Mouse (Mus musculus) heart, embryonic 10.5 days (tissue): Measurements from ENCODE around the gene Opn5. TPM values are rescaled to one million over a fixed set of nuclear protein-coding genes. Genes with fewer than 3 reads are reported as not detected.

Experiments
- DNase-seq: peaks from one replicate; pipeline ENCODE4 v3.0.0-alpha.2; 2017; ENCODE audit warnings: low spot score
- H3K27ac ChIP-seq: fragments of 300-500 bp; sonication (generic); 2 replicates; pipeline ENCODE4 v1.5.1; 2016; ENCODE audit warnings: mild to moderate bottlenecking
- H3K27me3 ChIP-seq: fragments of 300-500 bp; sonication (generic); 2 replicates; pipeline ENCODE4 v1.6.1; 2016; ENCODE audit warnings: mild to moderate bottlenecking; ENCODE audit not compliant: poor library complexity, insufficient read depth, severe bottlenecking
- H3K36me3 ChIP-seq: fragments of 300-500 bp; sonication (generic); 2 replicates; pipeline ENCODE4 v1.6.1; 2016; ENCODE audit warnings: mild to moderate bottlenecking, moderate library complexity
- H3K4me1 ChIP-seq: fragments of 300-500 bp; sonication (generic); 2 replicates; pipeline ENCODE4 v1.6.1; 2016; ENCODE audit warnings: mild to moderate bottlenecking
- H3K4me3 ChIP-seq: fragments of 300-500 bp; sonication (generic); 2 replicates; pipeline ENCODE4 v1.5.1; 2016; ENCODE audit warnings: mild to moderate bottlenecking, moderate library complexity
- H3K9me3 ChIP-seq: fragments of 300-500 bp; sonication (generic); 2 replicates; pipeline ENCODE4 v1.6.1; 2016; ENCODE audit warnings: mild to moderate bottlenecking, moderate library complexity
- WGBS: fragments of 180-500 bp; shearing (Covaris S2); methylation state at CpG from one replicate; pipeline ENCODE4 v1.1.7; 2016; 5-methylcytosine and 5-hydroxymethylcytosine counted together
- polyA plus RNA-seq: library from polyadenylated mRNA; unstranded; fragments of >200 nt; fragmentation: Nextera tagmentation; extraction: Ambion mirVana; gene quantifications from 2 replicates; pipeline ENCODE4 v1.2.1, GENCODE M21; 2016

Gene Opn5
- not detected in 2 replicates for polyA plus RNA-seq

DNA sequence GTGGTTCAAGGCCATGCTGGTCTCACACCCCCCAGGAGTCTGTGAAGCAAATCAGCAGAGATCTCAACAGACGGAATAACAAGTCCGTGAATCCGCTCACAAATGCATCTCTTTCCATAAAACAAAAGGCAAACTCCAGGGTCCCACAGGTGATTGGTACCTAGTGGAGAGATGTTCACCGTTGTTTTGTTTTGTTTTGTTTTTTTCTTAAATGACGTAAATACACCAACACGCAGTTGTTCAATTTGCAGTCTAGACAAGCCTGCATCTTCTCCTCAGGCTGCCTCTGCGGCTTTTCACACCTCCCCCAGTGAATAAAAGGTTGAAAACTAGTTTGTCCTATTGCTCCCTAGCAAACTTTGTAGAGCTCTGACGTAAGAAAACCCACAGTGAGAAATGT, at the start of gene Opn5:
Gene Opn5, minus strand, starts transcription at position 101 of the 400 bp plus-strand sequence.
- no peak for DNase-seq
- 73% methylated on average over 8 of the region's 8 CpGs for WGBS
- Histone ChIP-seq H3K27ac (no peak within 1 kb of the TSS), H3K9me3 (no peaks in the 10 kb centered on the region), H3K4me1 (no peaks in the 10 kb centered on the region), H3K4me3 (no peak within 1 kb of the TSS), H3K36me3 (no peaks in the 10 kb centered on the region), H3K27me3 (no peaks in the 10 kb centered on the region)

DNA sequence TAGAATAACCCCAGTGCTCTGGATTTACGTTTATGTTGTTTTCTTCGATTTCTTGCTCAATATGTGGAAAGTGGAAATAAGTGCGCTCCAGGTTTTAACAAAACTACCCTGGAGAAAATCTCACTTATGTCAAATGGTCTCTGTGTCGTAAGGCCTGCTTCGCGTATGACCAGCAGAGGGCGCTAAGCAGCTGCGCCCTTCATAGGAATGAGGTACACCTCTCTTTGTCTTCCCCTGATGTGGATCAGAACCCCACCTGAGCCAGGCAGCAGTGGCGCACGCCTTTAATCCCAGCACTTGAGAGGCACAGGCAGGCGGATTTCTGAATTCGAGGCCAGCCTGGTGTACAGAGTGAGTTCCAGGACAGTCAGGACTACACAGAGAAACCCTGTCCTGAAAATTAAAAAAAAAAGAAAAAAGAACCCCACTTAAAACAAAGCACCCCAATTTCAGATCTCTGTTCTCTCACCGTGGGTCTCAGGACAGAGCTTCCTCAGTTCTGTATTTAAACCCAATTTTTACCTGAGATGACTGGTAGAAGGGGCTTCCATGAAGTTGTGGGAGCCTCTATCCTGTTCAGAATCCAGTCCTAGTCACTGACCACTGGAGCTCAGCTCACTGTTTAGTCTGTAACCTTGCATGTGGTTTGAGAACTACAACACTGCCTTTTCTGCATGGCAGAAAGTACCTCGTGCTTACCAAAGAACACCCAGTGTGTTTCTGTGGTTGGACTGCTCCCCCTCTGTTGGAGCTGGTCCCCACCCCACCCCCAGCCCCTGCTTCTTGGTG, 47.6 kb upstream of the Opn5 start:
- no peak overlapping the region for H3K4me3 ChIP-seq
- 23% methylated on average over 14 of the region's 14 CpGs for WGBS
- no peak overlapping the region for H3K27ac ChIP-seq
- H3K9me3 ChIP-seq: no peaks in the 10 kb centered on the region
- H3K36me3 ChIP-seq: no peaks in the 10 kb centered on the region
- H3K4me1 ChIP-seq: no peaks in the 10 kb centered on the region
- no peaks in the 10 kb centered on the region for H3K27me3 ChIP-seq
- no peak for DNase-seq

GRCm38 (mm10) chr17:42643416-42643815, 32.2 kb upstream of the Opn5 start:
- H3K27ac ChIP-seq: no peak overlapping the region
- DNase-seq: no peak
- WGBS: 60% methylated on average over 3 of the region's 3 CpGs
- no peaks in the 10 kb centered on the region for H3K36me3 ChIP-seq
- no peaks in the 10 kb centered on the region for H3K9me3 ChIP-seq
- no peaks in the 10 kb centered on the region for H3K4me1 ChIP-seq
- no peak overlapping the region for H3K4me3 ChIP-seq
- no peaks in the 10 kb centered on the region for H3K27me3 ChIP-seq

DNA sequence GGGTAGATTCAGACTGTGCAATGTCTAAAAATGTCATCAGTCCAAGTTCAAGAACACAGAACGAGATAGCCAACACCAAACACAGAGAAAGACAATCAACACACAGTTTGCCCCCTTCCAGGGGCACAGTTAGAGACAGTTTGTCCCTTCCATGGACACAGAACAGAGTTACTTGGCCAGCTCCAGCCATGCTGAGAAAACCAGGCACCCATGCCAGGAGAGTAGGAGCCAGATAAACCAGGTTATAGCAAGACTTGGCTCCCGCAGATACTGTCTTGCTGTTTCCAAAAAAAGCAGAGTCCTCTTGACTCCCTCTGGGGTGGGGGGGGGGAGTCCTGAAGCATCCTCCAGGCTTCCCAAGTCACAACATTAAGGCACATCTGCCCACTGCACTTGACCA, 19.0 kb upstream of the Opn5 start:
- 59% methylated on average over 2 of the region's 2 CpGs for WGBS
- Histone ChIP-seq H3K27me3 (no peaks in the 10 kb centered on the region), H3K4me3 (no peak overlapping the region), H3K9me3 (no peaks in the 10 kb centered on the region), H3K27ac (no peak overlapping the region), H3K4me1 (no peaks in the 10 kb centered on the region), H3K36me3 (no peaks in the 10 kb centered on the region)
- DNase-seq: no peak

GRCm38 (mm10) chr17:42613043-42613737, 2.0 kb upstream of the Opn5 start:
- no peaks in the 10 kb centered on the region for H3K9me3 ChIP-seq
- no peak overlapping the region for H3K4me3 ChIP-seq
- H3K27me3 ChIP-seq: no peaks in the 10 kb centered on the region
- H3K4me1 ChIP-seq: no peaks in the 10 kb centered on the region
- 33% methylated on average over 6 of the region's 6 CpGs for WGBS
- H3K36me3 ChIP-seq: no peaks in the 10 kb centered on the region
- H3K27ac ChIP-seq: no peak overlapping the region
- no peak for DNase-seq

DNA sequence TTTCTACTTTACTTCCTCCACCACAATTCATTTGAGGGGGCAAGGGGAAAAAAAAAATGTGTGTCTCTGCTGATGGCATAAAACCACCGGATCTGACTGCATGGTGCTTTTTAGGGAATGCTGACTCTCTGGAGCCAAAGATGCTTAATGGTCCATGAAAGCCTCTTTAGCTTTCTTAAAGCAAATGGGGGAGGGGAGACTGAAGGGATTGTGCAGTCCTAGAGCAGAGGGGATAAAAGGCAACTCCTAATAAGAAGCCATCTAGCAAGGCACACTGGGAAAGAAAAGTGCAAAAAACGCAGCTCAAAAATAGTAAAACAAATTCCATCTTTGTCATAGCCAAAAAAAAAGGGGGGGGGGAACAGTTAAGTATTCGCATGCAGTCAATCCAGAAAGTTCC, 2.9 kb downstream of the Opn5 start:
- no peak overlapping the region for H3K4me3 ChIP-seq
- no peak overlapping the region for H3K27ac ChIP-seq
- 62% methylated on average over 3 of the region's 3 CpGs for WGBS
- H3K36me3 ChIP-seq: no peaks in the 10 kb centered on the region
- H3K9me3 ChIP-seq: no peaks in the 10 kb centered on the region
- DNase-seq: no peak
- no peaks in the 10 kb centered on the region for H3K4me1 ChIP-seq
- no peaks in the 10 kb centered on the region for H3K27me3 ChIP-seq

DNA sequence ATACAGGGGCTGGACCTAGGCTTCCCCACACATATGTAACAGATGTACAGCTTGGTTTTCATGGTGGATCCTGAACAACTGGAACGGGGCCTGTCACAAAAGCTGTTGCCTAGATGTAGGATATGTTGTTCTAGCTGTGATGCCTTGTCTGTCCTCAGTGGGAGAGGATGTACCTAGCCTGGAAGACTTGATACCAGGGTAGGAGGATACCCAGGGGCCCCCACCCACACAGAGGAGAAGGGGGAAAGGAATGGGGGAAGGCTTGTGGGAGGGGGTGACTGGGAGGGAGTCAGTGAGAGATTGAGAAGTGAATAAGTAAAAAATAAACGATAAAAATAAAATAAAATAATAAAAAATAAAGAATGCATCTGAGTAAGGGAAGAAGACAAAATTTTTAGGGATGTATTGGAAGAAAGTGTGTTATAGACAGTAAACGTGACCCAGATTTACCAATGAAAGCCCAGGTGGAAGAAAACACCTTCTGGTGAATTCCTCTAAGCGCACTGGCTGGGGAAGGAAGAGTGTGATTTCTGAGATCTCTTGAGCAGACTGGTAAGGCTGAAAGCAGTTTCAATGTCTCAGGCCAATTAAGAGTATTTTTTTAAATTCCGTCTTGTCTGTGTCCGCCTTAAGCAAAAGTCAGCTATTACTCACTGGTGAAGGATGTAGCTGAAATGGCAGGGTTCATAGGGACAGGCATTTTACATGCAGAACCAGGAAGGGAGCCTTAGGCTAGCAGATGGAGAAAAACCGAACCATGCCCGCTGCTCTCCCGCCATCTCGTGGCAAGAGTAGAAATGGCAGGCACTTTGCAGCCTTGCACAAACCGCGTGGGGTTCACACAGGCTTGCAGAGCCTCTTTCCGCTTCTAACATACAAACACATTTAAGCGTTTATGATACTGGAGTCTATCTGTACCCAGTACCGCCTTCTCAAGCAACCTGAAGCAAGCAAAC, 8.1 kb downstream of the Opn5 start:
- DNase-seq: peak; percentile 77
- H3K27ac ChIP-seq: no peak overlapping the region
- no peaks in the 10 kb centered on the region for H3K27me3 ChIP-seq
- WGBS: 27% methylated on average over 15 of the region's 15 CpGs
- H3K4me1 ChIP-seq: no peaks in the 10 kb centered on the region
- no peaks in the 10 kb centered on the region for H3K9me3 ChIP-seq
- H3K4me3 ChIP-seq: no peak overlapping the region
- H3K36me3 ChIP-seq: no peaks in the 10 kb centered on the region

DNA sequence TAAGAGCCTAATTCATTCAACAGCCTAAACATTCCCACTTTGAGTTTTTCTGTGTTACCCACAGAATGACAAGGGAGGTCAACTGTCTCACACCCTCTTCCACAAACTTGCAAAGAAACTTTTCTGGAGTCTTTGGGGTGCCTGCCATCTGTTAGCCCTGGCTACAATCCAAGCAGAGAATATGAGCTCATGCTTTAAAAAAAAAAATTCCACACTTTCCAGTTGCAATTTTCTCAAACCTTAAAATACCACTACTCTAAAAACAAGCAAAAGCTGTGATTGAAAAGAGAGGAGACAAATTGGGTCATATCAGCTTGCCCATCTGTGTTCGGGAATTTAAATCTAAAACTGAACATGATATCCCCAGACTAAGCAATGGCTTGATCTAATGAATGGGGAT, 24.7 kb downstream of the Opn5 start:
- Histone ChIP-seq H3K27ac (no peak overlapping the region), H3K4me1 (no peaks in the 10 kb centered on the region), H3K27me3 (no peaks in the 10 kb centered on the region), H3K4me3 (no peak overlapping the region), H3K9me3 (no peaks in the 10 kb centered on the region), H3K36me3 (no peaks in the 10 kb centered on the region)
- WGBS: 75% methylated on average over 1 of the region's 1 CpGs
- no peak for DNase-seq

DNA sequence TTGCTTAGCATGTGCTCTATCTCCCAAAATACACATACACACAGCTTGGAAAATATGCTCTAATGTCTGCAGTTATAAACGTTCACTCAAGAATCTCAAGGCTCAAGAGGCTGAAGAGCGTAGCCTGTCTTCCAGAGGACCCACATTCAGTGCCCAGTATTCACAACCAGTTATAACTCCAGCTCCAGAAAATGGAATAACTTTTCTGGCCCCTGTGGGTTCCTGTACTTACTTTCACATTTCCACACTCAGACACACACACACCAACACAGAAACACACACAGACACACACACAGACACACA, 28.2 kb downstream of the Opn5 start:
- no peak for DNase-seq
- no peaks in the 10 kb centered on the region for H3K27me3 ChIP-seq
- no peaks in the 10 kb centered on the region for H3K4me1 ChIP-seq
- H3K27ac ChIP-seq: no peak overlapping the region
- H3K9me3 ChIP-seq: no peaks in the 10 kb centered on the region
- 85% methylated on average over 2 of the region's 2 CpGs for WGBS
- H3K4me3 ChIP-seq: no peak overlapping the region
- H3K36me3 ChIP-seq: no peaks in the 10 kb centered on the region

DNA sequence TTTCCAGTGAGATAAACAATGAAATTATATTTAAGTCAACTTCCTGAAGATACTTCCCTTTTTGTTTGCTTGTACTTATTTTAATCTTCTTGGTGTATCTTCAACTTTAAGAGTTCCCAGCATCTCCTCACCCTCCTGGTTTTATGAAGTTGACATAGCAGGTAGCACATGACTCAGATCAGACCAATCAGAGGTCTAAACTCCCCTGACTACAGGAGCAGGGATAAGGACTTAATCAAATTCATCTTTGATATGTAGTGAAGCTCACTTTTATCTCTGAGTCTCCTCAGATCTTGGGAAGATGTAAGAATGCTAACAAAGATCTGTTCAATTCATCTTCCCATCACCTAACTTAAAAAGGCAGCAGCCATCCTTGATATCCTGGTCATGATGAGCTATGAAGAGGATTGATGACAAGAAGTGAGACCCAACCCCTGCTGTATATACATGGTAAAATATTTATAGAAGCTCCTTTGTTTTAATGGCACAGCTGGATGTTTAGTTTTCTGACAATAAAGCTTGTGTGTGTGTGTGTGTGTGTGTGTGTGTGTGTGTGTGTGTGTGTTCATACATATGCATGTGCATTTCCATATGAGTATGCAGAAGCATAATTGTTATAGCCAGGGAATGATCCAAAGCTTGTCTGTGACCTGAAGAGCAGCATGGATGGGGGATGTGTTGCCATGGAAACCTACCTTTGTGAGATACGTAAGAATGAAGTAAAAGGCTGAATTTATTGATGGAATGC, 28.7 kb downstream of the Opn5 start:
- Histone ChIP-seq H3K36me3 (no peaks in the 10 kb centered on the region), H3K27ac (no peak overlapping the region), H3K9me3 (no peaks in the 10 kb centered on the region), H3K4me3 (no peak overlapping the region), H3K27me3 (no peaks in the 10 kb centered on the region), H3K4me1 (no peaks in the 10 kb centered on the region)
- 81% methylated on average over 1 of the region's 1 CpGs for WGBS
- DNase-seq: no peak

- Histone ChIP-seq H3K36me3 (no peaks in the 10 kb centered on the region), H3K27ac (no peak overlapping the region), H3K27me3 (no peaks in the 10 kb centered on the region), H3K4me1 (no peaks in the 10 kb centered on the region), H3K9me3 (no peaks in the 10 kb centered on the region), H3K4me3 (no peak overlapping the region)
- 79% methylated on average over 4 of the region's 4 CpGs for WGBS
- DNase-seq: no peak
Observed at GRCm38 (mm10) chr17:42580623-42581022, 30.6 kb downstream of the Opn5 start.

- H3K27ac ChIP-seq: no peak overlapping the region
- no peaks in the 10 kb centered on the region for H3K4me1 ChIP-seq
- H3K9me3 ChIP-seq: no peaks in the 10 kb centered on the region
- no peaks in the 10 kb centered on the region for H3K36me3 ChIP-seq
- no peak for DNase-seq
- no peak overlapping the region for H3K4me3 ChIP-seq
- H3K27me3 ChIP-seq: no peaks in the 10 kb centered on the region
- 81% methylated on average over 3 of the region's 3 CpGs for WGBS
Observed at GRCm38 (mm10) chr17:42580196-42580595, 31.0 kb downstream of the Opn5 start.
